Mouse (Mus musculus) left cerebral cortex, postnatal 25 days (tissue): ENCODE results near the gene Rabl6. TPM values are rescaled to one million over a fixed set of nuclear protein-coding genes. Genes with fewer than 3 reads are reported as not detected.
A peak's percentile ranks its signal among the peaks of the same experiment; 100 is the strongest.

Experiments
- DNase-seq, 2 experiments: peaks; one replicate each; pipeline ENCODE4 v3.0.0; 2022; ENCODE audit warnings: low spot score in 2 of 2, mixed read lengths in 1 of 2
- intact Hi-C: fragments of 180-260 bp; cut with DNase I; formaldehyde crosslinking; loops from one replicate; pipeline ENCODE4 v1.15.1; 2025
- total RNA-seq, 2 experiments: library from RNA; stranded (reverse); gene quantifications; 2 replicates each; pipeline ENCODE4 v1.2.3; 2021

Rabl6 gene
- total RNA-seq, result 100 to 1,000 TPM; 136 to 152 TPM

DNA sequence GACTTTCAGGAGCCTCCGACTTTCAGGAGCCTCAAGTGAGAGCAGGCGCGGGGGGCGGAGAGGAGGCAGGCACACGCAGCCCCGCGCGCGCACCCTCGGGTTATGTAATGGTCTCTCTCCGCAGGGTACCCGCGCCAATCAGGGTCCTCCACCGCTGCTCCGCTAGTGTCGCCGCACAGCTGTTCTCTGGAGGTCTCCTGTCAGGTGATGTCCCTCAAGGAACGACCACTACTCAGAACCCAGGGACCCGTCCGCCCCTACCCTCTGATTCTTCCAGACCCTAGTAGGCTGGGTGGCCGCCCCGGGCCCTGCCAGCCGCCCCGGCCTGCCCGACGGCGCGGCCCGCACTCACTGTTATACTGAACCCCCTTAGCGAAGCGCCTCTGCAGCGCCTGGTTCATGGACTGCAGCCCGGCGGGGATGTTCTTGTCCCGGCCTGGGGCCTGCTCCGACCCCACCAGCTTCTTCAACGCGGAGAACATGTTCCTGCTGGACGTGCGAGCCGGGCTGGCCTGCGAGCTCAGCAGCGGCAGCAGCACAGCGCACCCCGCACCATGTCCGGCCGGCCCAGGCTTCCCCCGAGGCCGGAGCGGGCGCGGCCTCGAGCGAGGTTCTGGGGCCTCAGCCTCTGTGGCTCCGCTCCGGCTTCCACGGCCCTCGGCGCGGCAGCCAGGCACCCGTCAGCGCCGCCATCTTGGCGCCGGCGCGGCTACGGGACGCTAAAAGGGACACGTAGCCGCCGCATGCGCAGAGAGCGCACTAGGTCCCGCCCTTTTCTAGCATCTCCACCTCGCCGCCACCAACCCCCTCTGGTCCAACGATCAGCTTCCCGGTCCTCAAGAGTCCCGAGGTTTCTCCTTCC lies at the start of gene Rabl6:
Gene Rabl6 (minus strand): TSS at position 761 of the 862 bp plus-strand sequence.
- intact Hi-C loops, result no loop called here

DNA sequence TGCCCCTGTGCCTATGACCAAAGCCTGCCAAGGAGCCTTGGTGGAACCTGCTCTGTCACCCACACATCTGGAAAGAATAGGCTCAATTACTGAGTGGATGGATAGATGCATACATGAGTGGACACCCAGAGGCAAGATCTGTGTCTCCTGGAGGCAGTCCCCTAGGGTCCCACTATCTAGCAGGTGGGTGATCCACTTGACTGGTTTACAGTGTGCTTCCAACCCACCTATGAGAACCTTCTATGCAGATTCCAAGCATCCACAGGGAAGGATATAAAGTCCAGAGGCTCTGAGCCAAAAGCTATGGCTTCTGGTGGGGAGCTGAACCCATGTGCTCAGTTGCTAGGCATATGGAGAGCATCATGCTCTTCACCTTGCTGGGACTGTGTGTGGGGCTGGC lies 49.3 kb upstream of the Rabl6 start, which contains the start of gene Lcn5:
Gene Lcn5 (plus strand): TSS at position 301 of the 400 bp plus-strand sequence.
- intact Hi-C loops, result no loop called here
- no peak for DNase-seq

More for the DNA sequence above, at the start of gene Rabl6:
- DNase-seq, result peak; percentile 93 to 94

DNA sequence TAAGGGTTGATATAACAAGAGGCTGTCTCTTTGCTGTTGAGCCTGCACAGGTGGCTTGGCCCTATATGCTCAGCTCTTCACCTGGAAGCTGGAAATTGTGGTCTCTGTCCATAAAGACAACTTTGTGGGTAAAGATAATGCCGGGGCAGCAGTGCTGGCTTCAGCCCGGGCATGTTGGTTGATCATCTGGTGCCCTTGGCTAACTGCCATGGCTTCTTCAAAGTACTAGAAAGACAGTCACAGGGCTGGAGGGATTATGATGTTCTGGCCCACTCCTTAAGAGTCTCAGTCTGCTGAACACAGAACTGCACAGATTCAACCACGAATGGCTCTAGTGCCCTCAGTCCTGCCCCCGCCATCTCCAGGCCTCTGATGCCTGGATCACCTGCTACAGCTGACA lies 48.9 kb upstream of the Rabl6 start:
- no peak for DNase-seq
- intact Hi-C loops, result no loop called here

DNA sequence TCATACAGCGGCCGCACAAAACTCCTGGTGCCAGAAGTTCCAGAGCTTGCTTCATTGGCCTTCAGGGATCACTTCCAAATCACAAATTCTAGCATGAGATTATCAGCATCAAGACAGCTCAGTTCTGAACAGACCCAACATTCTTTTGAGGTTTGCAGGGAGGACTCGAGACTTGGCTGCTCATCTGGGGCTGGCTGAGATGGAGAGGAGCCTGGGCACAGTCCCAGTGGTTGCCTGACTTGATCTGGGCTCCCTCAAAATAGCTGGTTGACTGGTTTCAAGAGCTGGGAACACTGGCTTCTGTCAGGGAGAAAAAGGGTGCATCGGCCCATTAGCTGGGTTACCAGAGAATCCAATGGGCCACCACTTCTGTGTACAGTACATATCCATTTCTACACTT lies 48.4 kb upstream of the Rabl6 start:
- DNase-seq, result peak; percentile 17 to 33
- intact Hi-C loops, result no loop called here

DNA sequence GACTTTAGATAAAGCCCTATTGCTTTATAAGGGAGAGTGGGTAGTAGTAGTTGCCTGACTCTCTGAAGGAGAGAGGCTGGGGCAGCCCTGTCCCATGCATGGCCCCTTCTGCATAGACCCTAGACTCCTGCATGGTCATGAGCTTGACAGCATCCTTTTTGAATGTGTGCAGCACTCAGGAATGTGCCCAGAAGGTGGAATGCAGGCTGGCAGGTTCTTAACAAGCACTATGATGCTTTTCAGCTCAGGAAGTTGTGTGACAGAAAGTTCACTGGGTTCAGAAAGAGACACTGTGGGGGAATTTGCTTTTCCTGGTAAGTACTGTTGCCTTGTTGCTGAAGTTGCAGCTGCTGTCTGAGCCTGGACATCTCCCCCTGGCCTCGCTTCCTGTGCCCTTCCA lies 46.2 kb upstream of the Rabl6 start:
- DNase-seq, result no peak
- intact Hi-C loops, result no loop called here

DNA sequence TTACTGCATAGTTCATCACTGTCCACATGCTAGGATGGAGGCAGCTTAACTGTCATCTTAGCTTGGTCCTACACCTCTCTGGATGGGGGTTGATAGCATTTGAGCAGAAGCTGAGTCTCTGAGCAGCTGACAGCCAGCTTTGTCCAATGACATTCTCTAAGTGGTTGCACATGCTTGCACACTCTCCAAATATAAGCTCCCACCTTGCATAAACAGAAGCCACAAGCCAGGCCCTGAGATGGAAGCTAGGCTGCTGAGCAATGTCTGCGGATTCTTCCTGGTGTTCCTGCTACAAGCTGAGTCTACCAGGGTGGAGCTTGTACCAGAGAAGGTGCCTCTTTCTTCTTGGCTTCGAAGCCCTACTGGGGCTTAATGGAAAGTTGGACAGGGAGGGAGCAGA lies 44.6 kb upstream of the Rabl6 start, which contains the start of gene Lcn8:
Gene Lcn8 (plus strand): TSS at position 219 of the 400 bp plus-strand sequence.
- no peak for DNase-seq
- intact Hi-C loops, result no loop called here

DNA sequence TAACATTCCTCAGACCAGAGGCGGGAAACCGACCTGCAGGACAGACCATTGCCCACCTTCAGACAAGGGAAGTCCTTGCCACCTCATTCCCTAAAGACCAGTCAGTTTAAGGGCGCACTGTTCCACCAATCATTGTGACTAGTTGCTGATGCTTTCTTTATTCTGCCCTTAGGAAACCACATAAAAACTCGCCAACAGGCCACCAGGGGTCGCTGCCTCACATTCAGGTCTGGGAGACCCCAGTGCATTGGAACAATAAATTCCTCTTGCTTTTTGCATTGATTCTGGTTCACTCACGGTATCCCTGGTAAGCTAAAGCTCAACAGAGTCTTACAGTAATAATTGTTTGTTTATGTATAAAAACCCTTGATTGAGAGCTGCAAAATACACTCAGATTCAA lies 31.6 kb upstream of the Rabl6 start:
- no peak for DNase-seq

DNA sequence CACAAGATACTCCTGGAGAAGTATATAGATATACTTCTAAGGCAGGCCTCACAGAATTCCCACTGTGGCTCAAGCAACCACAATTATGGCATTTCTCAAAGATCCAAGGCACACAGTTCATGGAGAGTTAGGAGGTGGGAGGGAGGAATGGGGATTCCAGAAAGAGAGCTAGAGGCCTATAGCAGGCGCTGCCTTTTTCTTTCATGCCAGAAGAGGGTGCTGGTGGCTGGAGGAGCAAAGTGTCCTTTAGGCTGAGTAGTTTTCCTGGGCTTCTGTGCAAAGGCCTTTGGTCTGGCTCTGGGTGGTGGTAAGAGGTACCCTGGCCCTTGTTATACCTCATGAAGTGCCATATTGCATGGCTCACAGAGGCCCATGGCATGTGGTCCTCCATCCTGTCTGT lies 25.7 kb upstream of the Rabl6 start:
- intact Hi-C loops, result no loop called here
- DNase-seq, result no peak

More for the DNA sequence above, 31.6 kb upstream of the Rabl6 start:
- intact Hi-C loops, result no loop called here

DNA sequence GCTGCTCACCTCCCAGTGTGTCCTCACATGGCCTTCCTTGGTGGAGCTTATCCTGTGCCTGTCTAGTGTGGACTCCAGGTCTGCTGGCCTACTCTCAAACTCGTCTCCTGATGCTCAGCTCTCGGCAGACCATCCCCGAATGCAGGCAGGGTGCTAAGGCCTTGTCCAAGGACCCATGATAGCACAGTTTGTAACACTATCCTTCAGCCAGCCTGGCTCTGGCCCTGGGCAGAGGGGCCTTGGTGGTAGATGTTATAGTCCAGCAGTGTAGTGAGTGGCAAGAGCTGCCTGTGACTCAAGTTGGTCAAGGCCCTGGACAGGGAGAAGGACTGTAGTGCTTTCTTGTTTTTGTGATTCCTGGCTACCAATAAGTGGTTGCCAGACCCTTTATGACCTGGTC lies 25.3 kb upstream of the Rabl6 start:
- intact Hi-C loops, result no loop called here
- no peak for DNase-seq

DNA sequence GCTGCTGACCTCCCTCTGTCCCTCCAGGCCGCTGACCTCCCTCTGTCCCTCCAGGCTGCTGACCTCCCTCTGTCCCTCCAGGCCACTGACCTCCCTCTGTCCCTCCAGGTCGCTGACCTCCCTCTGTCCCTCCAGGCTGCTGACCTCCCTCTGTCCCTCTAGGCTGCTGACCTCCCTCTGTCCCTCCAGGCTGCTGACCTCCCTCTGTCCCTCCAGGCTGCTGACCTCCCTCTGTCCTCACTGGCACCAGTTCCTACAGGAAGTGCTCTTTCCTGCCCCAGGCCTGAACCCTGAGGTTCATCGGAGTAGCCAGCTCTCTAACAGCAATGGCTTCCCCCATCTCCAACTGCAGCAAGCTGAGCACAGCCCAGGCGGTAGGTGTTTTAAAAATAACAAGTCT lies 20.4 kb upstream of the Rabl6 start:
- intact Hi-C loops, result loop anchor here (5.0 kb wide), 1 partner anchor 74 kb away; the partner anchor contains the start of gene Obp2a
- no peak for DNase-seq

DNA sequence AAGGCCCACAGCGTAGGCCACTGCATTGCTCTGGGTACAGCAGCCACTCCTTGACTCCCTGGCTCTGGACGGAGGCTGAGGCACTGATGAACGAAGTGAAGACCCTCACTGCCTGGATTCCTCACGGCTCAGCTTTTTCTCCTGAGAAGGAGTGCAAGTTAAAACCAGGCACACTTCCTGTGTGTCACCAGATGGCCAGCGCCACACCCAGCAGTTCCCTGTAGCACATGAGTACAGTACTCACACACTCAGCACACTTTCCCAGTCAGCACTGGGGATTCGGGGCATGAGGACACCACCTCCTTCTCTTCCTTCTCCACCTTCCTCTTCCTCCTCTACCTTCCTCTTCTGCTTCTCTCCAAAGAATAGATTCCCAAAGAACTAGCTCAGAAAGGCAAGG lies 19.5 kb upstream of the Rabl6 start, which contains the start of gene Fcna:
Gene Fcna (minus strand): TSS at position 220 of the 400 bp plus-strand sequence.
- intact Hi-C loops, result loop anchor here (5.0 kb wide), 1 partner anchor 74 kb away; the partner anchor contains the start of gene Obp2a

DNA sequence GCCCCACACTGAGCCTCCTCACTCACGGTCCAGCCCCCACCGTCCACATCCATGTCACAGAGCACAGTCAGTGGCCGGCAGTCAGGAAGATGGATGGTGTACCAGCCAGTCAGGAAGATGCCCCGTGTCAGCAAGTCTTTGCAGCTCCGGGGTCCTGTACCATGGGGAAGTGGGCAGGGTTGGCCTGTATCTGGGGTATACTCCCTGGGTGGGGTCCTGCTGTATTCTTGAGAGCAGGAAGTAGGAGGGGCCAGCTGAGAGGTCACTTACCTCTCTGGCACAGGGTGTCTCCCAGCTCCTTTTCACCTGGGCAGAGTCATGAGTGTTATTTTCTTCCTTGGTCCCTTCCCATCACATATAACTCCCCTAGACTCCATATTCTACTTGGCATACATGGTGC lies 17.7 kb upstream of the Rabl6 start:
- no peak for DNase-seq
- intact Hi-C loops, result loop anchor here (5.0 kb wide), 1 partner anchor 76 kb away; the partner anchor contains the start of gene Obp2a

More for the DNA sequence above, 19.5 kb upstream of the Rabl6 start, which contains the start of gene Fcna:
- no peak for DNase-seq

DNA sequence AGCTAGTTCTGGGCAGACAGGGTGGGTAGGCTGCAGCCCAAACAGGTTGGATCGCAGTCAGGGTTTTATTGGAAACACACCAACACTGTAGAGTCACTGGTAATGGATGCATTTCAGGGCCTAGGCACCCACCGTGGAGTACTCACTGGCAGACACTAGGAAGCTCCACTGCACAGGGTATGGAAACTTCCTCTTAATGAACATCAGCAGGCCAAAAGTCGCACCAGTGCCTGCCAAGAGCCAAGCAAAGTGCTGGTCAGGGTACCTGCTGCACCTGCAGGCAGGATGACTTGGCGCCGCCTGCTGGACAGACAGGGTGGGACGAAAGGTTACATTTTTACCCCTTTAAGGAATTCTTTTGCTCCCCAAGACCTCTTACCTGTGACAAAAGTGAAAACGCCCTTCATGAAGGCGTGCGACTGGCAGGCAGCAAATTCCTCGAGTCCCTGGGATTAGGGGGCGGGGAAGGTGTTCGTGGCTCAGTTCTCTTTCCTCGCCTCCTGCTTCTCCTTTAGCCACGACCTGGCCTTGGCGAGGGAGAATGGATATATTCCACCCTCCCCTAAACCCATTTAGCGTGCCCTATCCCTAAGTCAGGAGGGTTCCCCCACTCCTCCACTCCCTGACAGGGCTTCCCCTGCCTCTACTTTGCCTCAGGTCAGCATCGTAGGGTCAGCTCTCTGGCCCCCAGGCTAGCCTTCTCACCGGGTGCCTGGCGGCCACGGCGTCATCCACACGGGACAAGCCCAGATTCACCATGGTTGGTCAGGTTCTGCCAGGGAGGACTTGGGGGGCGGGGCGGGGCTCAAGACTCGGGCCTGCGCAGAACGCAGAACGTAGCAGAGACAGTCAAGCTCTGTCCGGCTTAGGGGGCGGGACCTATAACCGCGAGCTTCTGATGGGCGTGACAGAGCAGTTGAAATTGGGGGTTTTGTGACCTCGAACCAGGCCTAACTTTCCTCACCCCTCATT lies 13.2 kb upstream of the Rabl6 start, which contains the start of gene Tmem141:
Gene Tmem141 (minus strand): TSS at position 777 of the 972 bp plus-strand sequence.
- intact Hi-C loops, result no loop called here

DNA sequence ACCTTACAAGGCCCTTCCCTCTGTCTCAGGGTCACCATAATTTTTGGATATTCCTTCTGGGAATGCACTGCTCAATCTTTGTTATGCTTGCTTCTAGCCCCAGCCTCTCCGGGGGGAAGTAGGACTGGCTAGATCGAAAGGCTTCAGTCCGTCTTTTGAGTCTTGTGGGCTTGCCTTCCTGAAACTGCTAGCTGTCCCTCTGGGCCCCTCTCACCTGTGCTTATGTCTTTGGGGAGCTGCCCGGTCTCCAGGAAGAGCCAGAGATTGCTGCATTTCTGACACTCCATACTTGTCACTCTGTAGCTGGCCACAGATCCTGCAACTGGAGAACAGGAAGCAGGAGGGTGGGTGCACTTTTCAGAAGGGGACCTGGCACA lies 12.5 kb upstream of the Rabl6 start:
- no peak for DNase-seq
- intact Hi-C loops, result no loop called here

More for the DNA sequence above, 13.2 kb upstream of the Rabl6 start, which contains the start of gene Tmem141:
- DNase-seq, result peak; percentile 83 to 91

DNA sequence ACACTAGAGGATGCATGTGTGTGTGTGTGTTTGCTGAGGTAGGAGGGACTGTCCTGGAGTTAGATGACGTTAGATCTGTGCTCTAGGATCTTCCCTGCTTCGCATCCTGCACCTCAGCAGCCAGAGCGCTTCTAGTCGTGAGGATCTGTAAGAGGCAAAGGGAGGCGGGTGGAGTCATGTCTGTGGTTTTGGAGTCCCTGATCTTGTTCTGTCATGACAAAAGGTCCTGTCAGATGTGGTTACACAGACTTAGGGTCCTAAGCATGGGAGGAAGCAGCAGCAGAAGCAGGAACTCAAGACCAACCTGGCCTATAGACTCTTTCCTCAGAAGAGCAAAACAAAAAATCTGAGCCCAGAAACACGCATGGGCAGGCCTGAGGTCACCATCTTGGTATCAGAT lies 12.1 kb upstream of the Rabl6 start:
- no peak for DNase-seq
- intact Hi-C loops, result no loop called here

DNA sequence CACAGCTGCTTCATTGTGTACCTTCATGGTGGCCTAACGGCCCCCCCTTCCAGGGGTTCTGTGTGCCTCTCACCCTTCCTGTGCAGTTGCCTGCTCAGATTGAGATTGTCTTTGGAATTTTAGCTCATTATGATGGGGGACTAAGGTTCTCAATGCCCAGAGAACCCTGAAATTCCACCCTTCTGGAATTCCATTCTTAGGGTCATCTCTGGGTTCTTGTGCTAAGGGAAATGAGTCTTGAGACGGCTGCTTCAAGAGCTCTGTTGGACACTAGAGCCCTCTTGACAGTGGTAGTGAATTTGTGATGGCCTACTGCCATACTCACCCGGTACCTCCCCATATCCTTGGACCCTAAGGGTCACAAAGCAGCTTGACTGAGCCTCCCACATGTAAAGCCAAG lies 9.3 kb upstream of the Rabl6 start, which contains the start of gene Ccdc183:
Gene Ccdc183 (minus strand): TSS at position 101 of the 400 bp plus-strand sequence.
- intact Hi-C loops, result no loop called here
- no peak for DNase-seq

DNA sequence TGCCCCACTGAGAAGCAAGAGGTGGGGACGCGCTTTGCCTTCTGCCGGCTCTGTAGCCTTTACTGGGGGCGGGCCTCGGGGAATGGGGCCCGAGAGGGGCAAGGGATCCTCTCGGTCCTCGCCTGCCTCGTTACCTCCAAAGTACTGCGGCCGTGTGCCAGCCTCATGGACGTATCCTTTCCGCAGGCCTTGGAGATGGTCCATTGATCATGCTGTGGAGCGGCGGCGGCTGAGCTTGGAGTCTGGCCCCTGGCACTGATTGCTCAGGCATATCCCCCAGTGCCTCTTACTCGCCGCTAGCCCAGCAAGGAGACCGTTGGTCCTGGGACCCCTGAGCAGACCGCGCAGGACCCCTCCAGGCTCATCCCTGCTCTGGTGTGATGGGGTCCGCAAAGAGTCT lies 8.1 kb upstream of the Rabl6 start:
- intact Hi-C loops, result no loop called here

DNA sequence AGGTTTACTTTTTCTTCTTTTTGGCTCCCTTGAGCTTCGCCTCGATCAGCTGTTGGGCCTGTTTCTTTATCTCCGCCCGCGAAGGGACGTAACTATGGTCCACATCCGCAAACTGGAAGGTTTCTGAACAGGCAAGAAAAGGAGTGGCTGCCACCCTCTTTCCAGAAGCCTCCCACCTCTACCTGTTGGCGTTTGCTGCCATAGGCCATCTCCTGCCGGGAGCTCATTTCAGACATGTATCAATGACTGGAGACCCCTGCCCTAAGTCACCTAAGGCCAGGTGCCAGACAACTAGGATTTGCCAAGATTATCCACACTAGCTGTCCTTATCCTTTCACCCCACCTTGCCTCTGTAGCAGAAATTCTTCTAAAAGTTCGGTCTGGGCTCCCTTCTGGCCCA lies 350 bp upstream of the Rabl6 start:
- DNase-seq, result no peak
- intact Hi-C loops, result no loop called here

More for the DNA sequence above, 8.1 kb upstream of the Rabl6 start:
- no peak for DNase-seq

DNA sequence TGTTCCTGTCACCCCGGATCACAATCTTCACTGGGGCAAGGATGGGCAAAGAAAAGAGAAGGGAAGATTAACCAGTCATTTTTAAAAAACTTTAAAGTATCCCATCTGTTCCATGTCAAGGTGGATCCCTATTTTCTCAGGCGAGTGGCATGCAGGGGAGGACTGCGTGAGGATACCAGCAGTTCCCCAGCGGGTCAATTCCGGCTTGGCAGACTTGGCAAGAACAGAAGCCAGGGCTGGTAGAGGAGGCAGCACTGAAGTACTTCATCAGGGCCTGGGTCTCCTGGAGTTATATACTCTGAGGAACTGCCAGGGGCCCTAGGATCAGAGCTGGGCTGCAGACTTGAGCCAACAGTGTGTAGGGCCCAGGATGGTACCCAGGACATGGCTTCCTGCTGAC lies 5.8 kb downstream of the Rabl6 start:
- DNase-seq, result no peak
- intact Hi-C loops, result no loop called here

DNA sequence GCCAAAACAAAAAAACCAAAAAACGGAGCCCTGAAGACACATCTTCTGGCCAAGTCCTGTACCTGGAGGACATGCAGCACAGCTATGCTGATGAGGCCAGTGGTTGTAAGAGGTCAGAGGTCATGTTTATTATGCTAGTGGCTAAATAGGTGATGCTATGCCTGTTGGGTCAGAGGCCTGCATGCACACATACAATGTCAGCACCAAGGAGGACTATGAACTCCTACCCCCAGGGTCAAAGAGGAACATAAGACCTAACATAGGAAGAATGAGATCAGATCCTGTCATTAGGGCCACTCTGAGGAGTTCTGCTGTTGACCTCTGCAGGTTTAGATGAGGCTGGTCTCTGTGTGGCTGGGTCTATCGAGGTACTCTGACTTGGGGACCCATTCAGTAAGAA lies 8.3 kb downstream of the Rabl6 start:
- DNase-seq, result no peak
- intact Hi-C loops, result no loop called here
